Mouse (Mus musculus) urinary bladder, postnatal 4 days (tissue): ENCODE results near the gene Uqcr10.
A peak's percentile ranks its signal among the peaks of the same experiment; 100 is the strongest.

Experiments
- DNase-seq, 2 experiments: peaks; one replicate each; pipeline ENCODE4 v3.0.0; 2021 to 2022; ENCODE audit warnings: low spot score in 2 of 2

Uqcr10 gene

GRCm38 (mm10) chr11:4704072-4704964 lies at the start of gene Uqcr10, which contains the start of gene Zmat5:
Gene Uqcr10 (minus strand): TSS chr11:4704342.
Gene Zmat5 (plus strand): TSS chr11:4704678.
- DNase-seq = peak; percentile 85 to 90

- DNase-seq = no peak
Measured at GRCm38 (mm10) chr11:4752836-4753235, 48.7 kb upstream of the Uqcr10 start.

- peak; percentile 69 to 83 for DNase-seq
Measured at GRCm38 (mm10) chr11:4750263-4750662, 46.1 kb upstream of the Uqcr10 start.

GRCm38 (mm10) chr11:4747285-4747684 lies 43.1 kb upstream of the Uqcr10 start:
- DNase-seq = no peak

GRCm38 (mm10) chr11:4746733-4747132 lies 42.6 kb upstream of the Uqcr10 start, which contains the start of gene Cabp7:
Gene Cabp7 (minus strand): TSS chr11:4746778.
- no peak for DNase-seq

GRCm38 (mm10) chr11:4745969-4746368 lies 41.8 kb upstream of the Uqcr10 start:
- DNase-seq = no peak

GRCm38 (mm10) chr11:4744691-4745090 lies 40.5 kb upstream of the Uqcr10 start:
- DNase-seq = no peak

GRCm38 (mm10) chr11:4740785-4741184 lies 36.6 kb upstream of the Uqcr10 start:
- DNase-seq = no peak

GRCm38 (mm10) chr11:4738719-4739118 lies 34.6 kb upstream of the Uqcr10 start:
- no peak for DNase-seq

GRCm38 (mm10) chr11:4737682-4738081 lies 33.5 kb upstream of the Uqcr10 start:
- no peak for DNase-seq

GRCm38 (mm10) chr11:4736355-4736754 lies 32.2 kb upstream of the Uqcr10 start:
- DNase-seq = no peak

GRCm38 (mm10) chr11:4734179-4734578 lies 30.0 kb upstream of the Uqcr10 start:
- DNase-seq = no peak

GRCm38 (mm10) chr11:4731781-4732180 lies 27.6 kb upstream of the Uqcr10 start:
- no peak for DNase-seq

- DNase-seq = no peak
Measured at GRCm38 (mm10) chr11:4730913-4731312, 26.8 kb upstream of the Uqcr10 start.

- DNase-seq = peak in 1 of 2 experiments; percentile 41
Measured at GRCm38 (mm10) chr11:4730096-4730495, 26.0 kb upstream of the Uqcr10 start.

GRCm38 (mm10) chr11:4729603-4730002 lies 25.5 kb upstream of the Uqcr10 start:
- DNase-seq = peak in 1 of 2 experiments; percentile 56

- no peak for DNase-seq
Measured at GRCm38 (mm10) chr11:4721728-4722127, 17.6 kb upstream of the Uqcr10 start.

- no peak for DNase-seq
Measured at GRCm38 (mm10) chr11:4720900-4721580, 16.9 kb upstream of the Uqcr10 start.

- no peak for DNase-seq
Measured at GRCm38 (mm10) chr11:4720393-4720792, 16.3 kb upstream of the Uqcr10 start.

GRCm38 (mm10) chr11:4719961-4720360 lies 15.8 kb upstream of the Uqcr10 start:
- DNase-seq = no peak

GRCm38 (mm10) chr11:4718548-4718947 lies 14.4 kb upstream of the Uqcr10 start:
- no peak for DNase-seq

GRCm38 (mm10) chr11:4716530-4717236 lies 12.5 kb upstream of the Uqcr10 start:
- no peak for DNase-seq
